Mouse (Mus musculus): ENCODE measurements at regions not wholly inside any gene's neighbourhood (a gene's known extent, or its start where the extent isn't known, plus 50 kb on each side); places are given as distances from the start of the nearest gene placed in this dataset.
A peak's percentile ranks its signal among the peaks of the same experiment; 100 is the strongest.

- DNase-seq: peak in 1 of 2 experiments; percentile 2
These were observed 232.4 kb upstream of the Aga start for GRCm38 (mm10) chr8:53279162-53279561.

GRCm38 (mm10) chr8:53281041-53281440, 230.5 kb upstream of the Aga start:
- no peak for DNase-seq
